Mouse (Mus musculus) forebrain, embryonic 10.5 days (tissue): Measurements from ENCODE around the gene Olfr1297. TPM values are rescaled to one million over a fixed set of nuclear protein-coding genes. Genes with fewer than 3 reads are reported as not detected.

Source experiments
- DNase-seq: peaks from one replicate; pipeline ENCODE4 v3.0.0-alpha.2; 2017; ENCODE audit warnings: low spot score; ENCODE audit errors: extremely low spot score
- H3K27ac ChIP-seq: fragments of 300-500 bp; sonication (generic); 2 replicates; pipeline ENCODE4 v1.5.1; 2016; ENCODE audit warnings: mild to moderate bottlenecking
- H3K27me3 ChIP-seq: fragments of 300-500 bp; sonication (generic); 2 replicates; pipeline ENCODE4 v1.6.1; 2016; ENCODE audit warnings: mild to moderate bottlenecking; ENCODE audit not compliant: poor library complexity, severe bottlenecking
- H3K36me3 ChIP-seq: fragments of 300-500 bp; sonication (generic); replicated peaks from 2 replicates; pipeline ENCODE4 v1.6.1; 2016; ENCODE audit warnings: mild to moderate bottlenecking, moderate library complexity
- H3K4me1 ChIP-seq: fragments of 300-500 bp; sonication (generic); 2 replicates; pipeline ENCODE4 v1.6.1; 2016
- H3K4me3 ChIP-seq: fragments of 300-500 bp; sonication (generic); 2 replicates; pipeline ENCODE4 v1.5.1; 2016; ENCODE audit warnings: mild to moderate bottlenecking, moderate library complexity
- H3K9me3 ChIP-seq: fragments of 300-500 bp; sonication (generic); 2 replicates; pipeline ENCODE4 v1.6.1; 2016; ENCODE audit warnings: mild to moderate bottlenecking, moderate library complexity
- WGBS: fragments of 180-500 bp; shearing (Covaris S2); methylation state at CpG from one replicate; pipeline ENCODE4 v1.1.7; 2016; 5-methylcytosine and 5-hydroxymethylcytosine counted together
- polyA plus RNA-seq: library from polyadenylated mRNA; unstranded; fragments of >200 nt; fragmentation: Nextera tagmentation; extraction: Ambion mirVana; gene quantifications from 2 replicates; pipeline ENCODE4 v1.2.1, GENCODE M21; 2016

Gene Olfr1297
- polyA plus RNA-seq: not detected in 2 replicates

- no peaks in the 10 kb centered on the region for H3K9me3 ChIP-seq
- no peaks in the 10 kb centered on the region for H3K36me3 ChIP-seq
- no peaks in the 10 kb centered on the region for H3K27me3 ChIP-seq
- no peak within 1 kb of the TSS for H3K27ac ChIP-seq
- DNase-seq: no peak
- 91% methylated on average over 1 of the region's 1 CpGs for WGBS
- H3K4me1 ChIP-seq: no peaks in the 10 kb centered on the region
- H3K4me3 ChIP-seq: no peak within 1 kb of the TSS
These were observed at the start of gene Olfr1297 for GRCm38 (mm10) chr2:111626397-111626796. Gene Olfr1297 (minus strand): TSS chr2:111626497.

GRCm38 (mm10) chr2:111661119-111661518 lies 34.8 kb upstream of the Olfr1297 start, which contains the start of gene Olfr1299:
Gene Olfr1299 (plus strand): TSS chr2:111661419.
- no peak within 1 kb of the TSS for H3K4me3 ChIP-seq
- H3K36me3 ChIP-seq: no peaks in the 10 kb centered on the region
- no peak for DNase-seq
- H3K27me3 ChIP-seq: no peaks in the 10 kb centered on the region
- no peaks in the 10 kb centered on the region for H3K9me3 ChIP-seq
- WGBS: 87% methylated on average over 4 of the region's 4 CpGs
- H3K27ac ChIP-seq: no peak within 1 kb of the TSS
- H3K4me1 ChIP-seq: no peaks in the 10 kb centered on the region

- 83% methylated on average over 1 of the region's 1 CpGs for WGBS
- Histone ChIP-seq H3K27ac (no peak within 1 kb of the TSS), H3K27me3 (no peaks in the 10 kb centered on the region), H3K9me3 (no peaks in the 10 kb centered on the region), H3K36me3 (no peaks in the 10 kb centered on the region), H3K4me3 (no peak within 1 kb of the TSS), H3K4me1 (no peaks in the 10 kb centered on the region)
- DNase-seq: no peak
These were observed 22.8 kb upstream of the Olfr1297 start, which contains the start of gene Olfr1298 for GRCm38 (mm10) chr2:111649101-111649500. Gene Olfr1298 (minus strand): TSS chr2:111649201.

DNA sequence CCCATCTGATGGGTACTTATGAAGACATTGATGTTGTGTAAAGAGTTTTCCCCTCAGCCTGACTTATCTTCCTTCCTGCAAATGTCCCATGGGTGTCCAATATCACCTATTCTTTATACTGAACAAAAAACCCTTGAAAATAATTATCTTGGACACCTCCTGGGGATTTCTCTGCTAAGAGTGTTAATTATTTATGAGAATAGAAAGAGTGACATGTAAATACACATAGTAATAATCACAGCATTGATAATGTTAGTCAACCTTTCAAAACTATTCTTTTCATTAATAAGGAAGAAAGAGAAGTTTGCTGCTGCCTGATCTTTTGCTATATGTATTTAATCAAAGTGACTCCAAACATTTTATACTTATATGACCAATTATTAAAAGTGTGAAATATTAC lies 56.7 kb downstream of the Olfr1297 start, which contains the start of gene Olfr1295:
Gene Olfr1295 (minus strand): TSS at position 101 of the 400 bp plus-strand sequence.
- no peaks in the 10 kb centered on the region for H3K9me3 ChIP-seq
- H3K27ac ChIP-seq: no peak within 1 kb of the TSS
- no peaks in the 10 kb centered on the region for H3K36me3 ChIP-seq
- H3K4me1 ChIP-seq: no peaks in the 10 kb centered on the region
- no peak within 1 kb of the TSS for H3K4me3 ChIP-seq
- no peak for DNase-seq
- H3K27me3 ChIP-seq: no peaks in the 10 kb centered on the region

Other genes with a start within 250 kb of the Olfr1297 start
- not detected in 2 replicates for gene Olfr1286, start 203.4 kb downstream of the Olfr1297 start, polyA plus RNA-seq
- not detected in 2 replicates for gene Olfr1287, start 177.4 kb downstream of the Olfr1297 start, polyA plus RNA-seq
- not detected in 2 replicates for gene Olfr1288, start 152.4 kb downstream of the Olfr1297 start, polyA plus RNA-seq
- gene Olfr1289, start 145.7 kb downstream of the Olfr1297 start, polyA plus RNA-seq: not detected in 2 replicates
- not detected in 2 replicates for gene Olfr1290, start 132.7 kb downstream of the Olfr1297 start, polyA plus RNA-seq
- not detected in 2 replicates for gene Olfr1291-ps1, start 129.3 kb downstream of the Olfr1297 start, polyA plus RNA-seq
- not detected in 2 replicates for gene Olfr1293-ps, start 101.3 kb downstream of the Olfr1297 start, polyA plus RNA-seq
- gene Olfr1294, start 86.2 kb downstream of the Olfr1297 start, polyA plus RNA-seq: not detected in 2 replicates
- not detected in 2 replicates for gene Olfr1295, start 56.8 kb downstream of the Olfr1297 start, polyA plus RNA-seq
- not detected in 2 replicates for gene Olfr1298, start 22.7 kb upstream of the Olfr1297 start, polyA plus RNA-seq
- gene Olfr1299, start 34.9 kb upstream of the Olfr1297 start, polyA plus RNA-seq: not detected in 2 replicates
- gene Olfr1301, start 124.5 kb upstream of the Olfr1297 start, polyA plus RNA-seq: not detected in 2 replicates
- gene Olfr1302, start 150.9 kb upstream of the Olfr1297 start, polyA plus RNA-seq: not detected in 2 replicates
- not detected in 2 replicates for gene Olfr1303, start 193.8 kb upstream of the Olfr1297 start, polyA plus RNA-seq